Mouse (Mus musculus) liver, embryonic 13.5 days (tissue): ENCODE measurements around the gene Gm4881. TPM values are rescaled to one million over a fixed set of nuclear protein-coding genes. Genes with fewer than 3 reads are reported as not detected.

Experiments
- ATAC-seq: fragments of 200-750 bp; cut with Nextera tagmentation; 2 replicates; pipeline ENCODE4 v1.8.0; 2017; ENCODE audit warnings: low read depth, mild to moderate bottlenecking, moderate number of reproducible peaks, moderate library complexity
- DNase-seq: peaks from one replicate; pipeline ENCODE4 v3.0.0; 2022
- H3K27ac ChIP-seq: fragments of 300-500 bp; sonication (generic); 2 replicates; pipeline ENCODE4 v1.5.1; 2015; ENCODE audit warnings: moderate library complexity, mild to moderate bottlenecking, inconsistent platforms
- H3K27me3 ChIP-seq: fragments of 300-500 bp; sonication (generic); 2 replicates; pipeline ENCODE4 v1.6.1; 2015; ENCODE audit warnings: mild to moderate bottlenecking, inconsistent platforms
- H3K36me3 ChIP-seq: fragments of 300-500 bp; sonication (generic); 2 replicates; pipeline ENCODE4 v1.6.1; 2015; ENCODE audit warnings: mild to moderate bottlenecking, inconsistent platforms
- H3K4me1 ChIP-seq: fragments of 300-500 bp; sonication (generic); replicated peaks from 2 replicates; pipeline ENCODE4 v1.6.1; 2015; ENCODE audit warnings: inconsistent platforms
- H3K4me2 ChIP-seq: fragments of 300-500 bp; sonication (generic); 2 replicates; pipeline ENCODE4 v1.6.1; 2015; ENCODE audit warnings: inconsistent platforms, mild to moderate bottlenecking, moderate library complexity
- H3K4me3 ChIP-seq: fragments of 300-500 bp; sonication (generic); replicated peaks from 2 replicates; pipeline ENCODE4 v1.5.1; 2015; ENCODE audit warnings: mild to moderate bottlenecking, inconsistent platforms
- H3K9ac ChIP-seq: fragments of 300-500 bp; sonication (generic); 2 replicates; pipeline ENCODE4 v1.6.1; 2015; ENCODE audit warnings: mild to moderate bottlenecking, inconsistent platforms
- H3K9me3 ChIP-seq: fragments of 300-500 bp; sonication (generic); replicated peaks from 2 replicates; pipeline ENCODE4 v1.6.1; 2016; ENCODE audit warnings: inconsistent platforms
- WGBS: fragments of 180-500 bp; shearing (Covaris S2); methylation state at CpG from one replicate; pipeline ENCODE4 v1.1.7; 2015; ENCODE audit not compliant: insufficient replicate concordance; 5-methylcytosine and 5-hydroxymethylcytosine counted together
- microRNA-seq: library from miRNA; unstranded; fragments of <30 nt; microRNA quantifications from one replicate; pipeline ENCODE4, GENCODE M21; 2016
- polyA plus RNA-seq: library from polyadenylated mRNA; unstranded; fragments of >200 nt; fragmentation: Nextera tagmentation; extraction: Ambion mirVana; gene quantifications from 2 replicates; pipeline ENCODE4 v1.2.1, GENCODE M21; 2015

Gm4881 gene
- polyA plus RNA-seq, 1 experiment from 2014 or later: not detected

DNA sequence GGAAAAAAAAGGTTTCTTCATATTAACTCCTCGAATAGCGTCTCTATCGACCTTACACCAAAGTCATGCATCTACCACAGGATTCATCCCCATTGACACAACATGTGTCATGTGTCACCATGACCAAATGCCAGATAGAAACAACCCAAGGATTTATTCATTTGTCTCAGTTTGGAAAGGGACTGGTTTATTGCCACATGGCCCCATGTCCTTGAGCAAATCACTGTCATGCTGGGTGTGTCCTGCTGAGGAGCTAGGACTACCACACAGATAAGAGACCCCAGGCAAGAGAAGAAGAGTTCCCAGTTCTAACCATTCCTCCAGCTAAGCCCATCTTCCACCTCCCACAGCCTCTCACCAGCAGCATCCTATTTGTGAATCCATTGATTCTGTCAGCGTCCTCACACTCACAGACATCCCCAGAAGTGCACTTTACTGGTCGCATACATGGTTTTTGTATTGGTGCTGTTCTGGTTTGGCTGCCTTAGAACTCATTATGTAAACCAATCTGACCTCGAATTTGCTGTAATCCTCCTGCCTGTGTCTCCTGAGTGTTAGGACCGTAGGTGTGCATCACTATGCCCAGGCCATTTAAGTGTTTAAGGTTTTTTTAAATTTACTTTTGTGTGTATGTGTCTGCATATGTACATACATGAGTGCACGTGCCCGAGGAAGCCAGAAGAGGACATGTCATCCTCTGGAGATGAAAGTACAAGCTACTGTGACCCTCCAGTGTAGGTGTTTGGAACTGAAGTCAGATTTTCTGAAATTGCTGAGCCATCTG is 61.7 kb downstream of the Gm4881 start:
- H3K9me3 ChIP-seq: no peaks in the 10 kb centered on the region
- WGBS: 85% methylated on average over 9 of the region's 9 CpGs
- no peak overlapping the region for H3K4me3 ChIP-seq
- H3K9ac ChIP-seq: no peak overlapping the region
- H3K4me1 ChIP-seq: peaks cover 34% of the 10 kb centered on the region
- no peak for DNase-seq
- H3K27ac ChIP-seq: no peak overlapping the region
- H3K36me3 ChIP-seq: peaks cover 26% of the 10 kb centered on the region
- no peak for ATAC-seq
- H3K4me2 ChIP-seq: no peak overlapping the region
- H3K27me3 ChIP-seq: no peaks in the 10 kb centered on the region

DNA sequence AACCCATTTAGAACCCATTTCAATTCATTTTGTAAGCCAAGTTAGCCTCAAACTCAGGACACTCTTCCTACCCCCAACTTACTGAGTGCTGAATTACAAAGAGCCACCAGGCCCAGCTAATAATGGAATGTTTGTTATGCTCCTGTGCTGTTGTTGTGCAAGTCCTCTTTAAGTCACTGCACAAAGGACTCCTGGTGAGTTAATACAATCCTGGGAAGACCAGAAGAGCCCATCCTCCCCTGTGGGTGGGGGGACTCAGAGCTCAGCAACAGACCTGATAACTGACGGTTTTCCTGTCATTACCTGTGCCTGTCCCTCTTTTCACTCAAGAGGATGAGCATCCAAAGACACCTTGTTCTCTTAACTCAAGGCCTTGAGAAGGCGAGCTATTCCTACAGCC is 64.7 kb downstream of the Gm4881 start:
- Histone ChIP-seq H3K9me3 (no peaks in the 10 kb centered on the region), H3K9ac (no peak overlapping the region), H3K4me2 (no peak overlapping the region), H3K4me3 (no peak overlapping the region), H3K36me3 (no peaks in the 10 kb centered on the region), H3K27ac (no peak overlapping the region), H3K4me1 (peaks cover 11% of the 10 kb centered on the region), H3K27me3 (peaks cover 16% of the 10 kb centered on the region)
- WGBS: 70% methylated on average over 2 of the region's 2 CpGs
- ATAC-seq: no peak
- no peak for DNase-seq

DNA sequence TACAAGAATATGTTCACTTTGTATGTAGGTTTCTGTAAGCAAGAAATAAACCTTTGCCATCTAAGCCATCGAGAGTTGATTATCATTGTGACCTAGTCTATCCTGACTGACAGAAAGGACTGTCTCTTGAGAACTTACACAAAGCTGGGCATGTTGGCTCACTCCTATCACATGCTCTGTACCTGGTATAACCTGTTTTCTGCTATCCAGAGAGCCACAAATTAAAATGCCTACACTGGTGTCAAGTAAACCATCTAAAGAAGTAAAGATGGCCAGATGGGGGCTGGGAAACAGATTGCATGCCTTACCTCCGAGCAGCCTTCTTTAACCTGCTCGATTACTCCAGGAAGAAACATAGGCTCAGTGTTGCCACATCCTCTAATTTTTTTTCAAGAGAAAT is 66.7 kb downstream of the Gm4881 start:
- H3K36me3 ChIP-seq: no peaks in the 10 kb centered on the region
- DNase-seq (no peak), ATAC-seq (no peak)
- peaks cover 26% of the 10 kb centered on the region for H3K27me3 ChIP-seq
- H3K4me1 ChIP-seq: peaks cover 2% of the 10 kb centered on the region; the same call in 1 of the 2 replicates
- no peak overlapping the region for H3K27ac ChIP-seq
- WGBS: 63% methylated on average over 3 of the region's 3 CpGs
- no peaks in the 10 kb centered on the region for H3K9me3 ChIP-seq
- H3K9ac ChIP-seq: no peak overlapping the region
- no peak overlapping the region for H3K4me2 ChIP-seq
- no peak overlapping the region for H3K4me3 ChIP-seq

Small RNA genes lying within 50 kb of the gene (microRNA-seq; reads per million reads assigned to microRNA genes)
- gene Mir7046 (not detected), gene Mir7047 (not detected)

Other genes starting within 250 kb of the Gm4881 start
- gene BC049730, start 235.3 kb downstream of the Gm4881 start, polyA plus RNA-seq: not detected in 2 replicates
- not detected in 2 replicates for gene Gm4763, start 217.6 kb downstream of the Gm4881 start, polyA plus RNA-seq
- gene Cd177, start 184.2 kb downstream of the Gm4881 start, polyA plus RNA-seq: 0.71 and 1.0 TPM in 2 replicates
- 0.32 and 0.59 TPM in 2 replicates for gene Ceacam10, start 167.3 kb downstream of the Gm4881 start, polyA plus RNA-seq
- gene Gm9844, start 82.3 kb downstream of the Gm4881 start, polyA plus RNA-seq: 1.9 and 2.5 TPM in 2 replicates
- gene Lypd4, start 74.6 kb downstream of the Gm4881 start, polyA plus RNA-seq: not detected in 2 replicates
- gene Dmrtc2, start 74.4 kb downstream of the Gm4881 start, polyA plus RNA-seq: not detected in 2 replicates
- gene Rps19, start 60.1 kb downstream of the Gm4881 start, polyA plus RNA-seq: 1,483 and 1,612 TPM in 2 replicates
- gene Cd79a, start 47.1 kb downstream of the Gm4881 start, polyA plus RNA-seq: 0.51 and 0.61 TPM in 2 replicates
- gene Arhgef1, start 41.6 kb downstream of the Gm4881 start, polyA plus RNA-seq: 44.3 and 48.2 TPM in 2 replicates
- gene Rabac1, start 28.3 kb upstream of the Gm4881 start, polyA plus RNA-seq: 56.4 and 59.5 TPM in 2 replicates
- gene Atp1a3, start 61.5 kb upstream of the Gm4881 start, polyA plus RNA-seq: 0.82 and 0.87 TPM in 2 replicates
- gene Grik5, start 127.9 kb upstream of the Gm4881 start, polyA plus RNA-seq: 0.86 and 1.0 TPM in 2 replicates
- gene Zfp574, start 128.1 kb upstream of the Gm4881 start, polyA plus RNA-seq: 9.7 and 11.1 TPM in 2 replicates
- 1.5 and 1.6 TPM in 2 replicates for gene Pou2f2, start 235.2 kb upstream of the Gm4881 start, polyA plus RNA-seq